Mouse (Mus musculus) brain, adult 10 weeks (tissue): ENCODE results near the gene Ywhae. TPM values are rescaled to one million over a fixed set of nuclear protein-coding genes. Genes with fewer than 3 reads are reported as not detected.

Experiments
- polyA plus RNA-seq: library from polyadenylated mRNA; stranded (reverse); fragments of 350-450 nt; fragmentation: Illumina TruSeq; extraction: RNeasy Lipid Tissue Mini Kit (QIAGEN cat#74804); gene quantifications from one replicate; pipeline ENCODE4 v1.2.3, GENCODE M21; 2015; ENCODE audit warnings: low read depth, low replicate concordance

Gene Ywhae
- 1,053 TPM for polyA plus RNA-seq

GRCm38 (mm10) chr11:75732434-75733226 is at the start of gene Ywhae:
Gene Ywhae (plus strand): TSS chr11:75732869.

GRCm38 (mm10) chr11:75796029-75796445 is 63.4 kb downstream of the Ywhae start, which contains the start of gene Doc2b:
Gene Doc2b (minus strand): TSS chr11:75796049.

Other genes with a start within 250 kb of the Ywhae start
- 68.6 TPM for gene Prpf8, start 246.1 kb upstream of the Ywhae start, polyA plus RNA-seq
- gene Rilp, start 222.8 kb upstream of the Ywhae start, polyA plus RNA-seq: 1.1 TPM
- 1.3 TPM for gene Scarf1, start 219.3 kb upstream of the Ywhae start, polyA plus RNA-seq
- 23.8 TPM for gene Slc43a2, start 201.2 kb upstream of the Ywhae start, polyA plus RNA-seq
- gene Pitpna, start 144.8 kb upstream of the Ywhae start, polyA plus RNA-seq: 282 TPM
- gene Inpp5k, start 101.9 kb upstream of the Ywhae start, polyA plus RNA-seq: 39.6 TPM
- 12.5 TPM for gene Myo1c, start 82.4 kb upstream of the Ywhae start, polyA plus RNA-seq
- 122 TPM for gene Crk, start 53.6 kb upstream of the Ywhae start, polyA plus RNA-seq
- 22.5 TPM for gene Doc2b, start 63.2 kb downstream of the Ywhae start, polyA plus RNA-seq
- 2.4 TPM for gene Rph3al, start 205.6 kb downstream of the Ywhae start, polyA plus RNA-seq